Comparison of ENCODE assay signal across 23 mouse cellular contexts in genomic region chr16:92720678-92721077, GRCm38 (mm10).
DNase-seq lines count a peak whose midpoint lies in the region; ATAC-seq lines count a peak whose summit lies in the region.
"Had no signal": no experiment of that assay in that cellular context is flagged by ENCODE, and none has a peak within 500 bp of the region (broad histone marks: within the 10 kb centered on the region; RNA-seq: fewer than 3 reads in every experiment).

No protein-coding gene starts in this region.

- 20% methylated on average over 10 of the region's 10 CpGs for WGBS in forebrain, embryonic 14.5 days
- WGBS in forebrain, embryonic 15.5 days: 15% methylated on average over 10 of the region's 10 CpGs
- WGBS in midbrain, embryonic 13.5 days: 37% methylated on average over 10 of the region's 10 CpGs
- 29% methylated on average over 10 of the region's 10 CpGs for WGBS in midbrain, embryonic 16.5 days
- 15% methylated on average over 10 of the region's 10 CpGs for WGBS in forebrain, embryonic 16.5 days

- 0 out of 2 replicates have a peak overlapping the region, but pooled peaks have one; percentile 14 for H3K4me2 ChIP-seq in forebrain, embryonic 14.5 days (ENCODE audit: low read length)
- H3K4me2 ChIP-seq in forebrain, embryonic 15.5 days (replicated peaks): no peak overlapping the region
- no peak overlapping the region for H3K4me2 ChIP-seq in midbrain, embryonic 13.5 days (replicated peaks)
- H3K4me2 ChIP-seq in midbrain, embryonic 16.5 days (ENCODE audit: low read length): no peak overlapping the region
- H3K4me2 ChIP-seq in forebrain, embryonic 16.5 days (ENCODE audit: low read length): no peak overlapping the region
- H3K4me2 ChIP-seq: limb, embryonic 12.5 days; liver, embryonic 13.5 days; lung, embryonic 15.5 days; stomach, embryonic 15.5 days had no signal

- peaks cover 4% of the 10 kb centered on the region; the same call in 1 of the 2 replicates for H3K4me1 ChIP-seq in forebrain, embryonic 14.5 days (ENCODE audit: control insufficient read depth, insufficient read depth, low read length)
- peaks cover 5% of the 10 kb centered on the region for H3K4me1 ChIP-seq in forebrain, embryonic 15.5 days
- H3K4me1 ChIP-seq in midbrain, embryonic 13.5 days (replicated peaks): peaks cover 11% of the 10 kb centered on the region
- H3K4me1 ChIP-seq in midbrain, embryonic 16.5 days (ENCODE audit: control insufficient read depth, insufficient read depth, low read length): peaks cover 3% of the 10 kb centered on the region; the same call in 1 of the 2 replicates
- peaks cover 7% of the 10 kb centered on the region for H3K4me1 ChIP-seq in forebrain, embryonic 16.5 days (replicated peaks; ENCODE audit: control insufficient read depth, insufficient read depth, low read length)
- H3K4me1 ChIP-seq: stomach, embryonic 15.5 days had no signal

- no peaks in the 10 kb centered on the region for H3K27me3 ChIP-seq in forebrain, embryonic 14.5 days (replicated peaks; ENCODE audit: control insufficient read depth, insufficient read depth, low read length)
- H3K27me3 ChIP-seq in forebrain, embryonic 15.5 days: no peaks in the 10 kb centered on the region
- H3K27me3 ChIP-seq in midbrain, embryonic 13.5 days: peaks cover 5% of the 10 kb centered on the region
- H3K27me3 ChIP-seq in midbrain, embryonic 16.5 days (ENCODE audit: control insufficient read depth, insufficient read depth, low read depth, low read length): no peaks in the 10 kb centered on the region
- H3K27me3 ChIP-seq in forebrain, embryonic 16.5 days (replicated peaks; ENCODE audit: control insufficient read depth, insufficient read depth, low read length): no peaks in the 10 kb centered on the region

- H3K27ac ChIP-seq in forebrain, embryonic 14.5 days (ENCODE audit: low read depth, low read length): no peak overlapping the region
- no peak overlapping the region for H3K27ac ChIP-seq in forebrain, embryonic 15.5 days (replicated peaks)
- H3K27ac ChIP-seq in midbrain, embryonic 13.5 days: no peak overlapping the region
- no peak overlapping the region for H3K27ac ChIP-seq in midbrain, embryonic 16.5 days (ENCODE audit: low read length)
- no peak overlapping the region for H3K27ac ChIP-seq in forebrain, embryonic 16.5 days (ENCODE audit: low read length)
- H3K27ac ChIP-seq: gastrocnemius, adult 2 months; heart, embryonic 10.5 days; hindbrain, embryonic 10.5 days; limb, embryonic 12.5 days; liver, embryonic 13.5 days; lung, embryonic 15.5 days; macrophage; stomach, embryonic 15.5 days had no signal

- DNase-seq in forebrain, embryonic 14.5 days (ENCODE audit: low spot score): peak; percentile 72
- DNase-seq in layer of hippocampus, postnatal 14 days (ENCODE audit: low spot score in 2 of 2): no peak
- no peak for DNase-seq in layer of hippocampus, postnatal 36 days
- DNase-seq: adrenal gland, postnatal 36 days; B cell, adult 2 months; cerebellum, adult 2 months; gastrocnemius, adult 2 months; kidney, adult 8-10 months; kidney, postnatal 25 days; liver, embryonic 13.5 days; right cerebral cortex, postnatal 25 days; thymus, adult 18-20 months; thymus, postnatal 4 days had no signal

- no peak overlapping the region for H3K4me3 ChIP-seq in forebrain, embryonic 14.5 days (ENCODE audit: low read depth, low read length)
- no peak overlapping the region for H3K4me3 ChIP-seq in forebrain, embryonic 15.5 days
- no peak overlapping the region for H3K4me3 ChIP-seq in midbrain, embryonic 13.5 days (replicated peaks)
- no peak overlapping the region for H3K4me3 ChIP-seq in midbrain, embryonic 16.5 days (ENCODE audit: low read depth, low read length)
- H3K4me3 ChIP-seq in forebrain, embryonic 16.5 days (replicated peaks; ENCODE audit: low read length): no peak overlapping the region
- H3K4me3 ChIP-seq: gastrocnemius, adult 2 months; heart, embryonic 10.5 days; hindbrain, embryonic 10.5 days; limb, embryonic 12.5 days; liver, embryonic 13.5 days; lung, embryonic 15.5 days; stomach, embryonic 15.5 days had no signal

- peak; percentile 50 for ATAC-seq in forebrain, embryonic 14.5 days
- ATAC-seq in forebrain, embryonic 15.5 days (replicated peaks): no peak
- ATAC-seq in midbrain, embryonic 13.5 days: peak; percentile 48; the same call in 1 of the 2 replicates
- ATAC-seq in midbrain, embryonic 16.5 days: no peak
- ATAC-seq in forebrain, embryonic 16.5 days: peak; percentile 28; the same call in 1 of the 2 replicates

- H3K9ac ChIP-seq in forebrain, embryonic 14.5 days (ENCODE audit: low read length): no peak overlapping the region
- no peak overlapping the region for H3K9ac ChIP-seq in forebrain, embryonic 15.5 days (replicated peaks)
- H3K9ac ChIP-seq in midbrain, embryonic 13.5 days (replicated peaks): no peak overlapping the region
- H3K9ac ChIP-seq in midbrain, embryonic 16.5 days (ENCODE audit: low read depth, low read length): no peak overlapping the region
- no peak overlapping the region for H3K9ac ChIP-seq in forebrain, embryonic 16.5 days (replicated peaks; ENCODE audit: low read depth, low read length)
- H3K9ac ChIP-seq: limb, embryonic 12.5 days; liver, embryonic 13.5 days; lung, embryonic 15.5 days; stomach, embryonic 15.5 days had no signal

- H3K9me3 ChIP-seq in forebrain, embryonic 14.5 days (replicated peaks; ENCODE audit: control insufficient read depth, low read length): no peaks in the 10 kb centered on the region
- H3K9me3 ChIP-seq in forebrain, embryonic 15.5 days: no peaks in the 10 kb centered on the region
- H3K9me3 ChIP-seq in midbrain, embryonic 13.5 days: no peaks in the 10 kb centered on the region
- no peaks in the 10 kb centered on the region for H3K9me3 ChIP-seq in midbrain, embryonic 16.5 days (replicated peaks; ENCODE audit: control insufficient read depth, low read length, poor library complexity, severe bottlenecking)
- no peaks in the 10 kb centered on the region for H3K9me3 ChIP-seq in forebrain, embryonic 16.5 days (ENCODE audit: control insufficient read depth, low read length)
- H3K9me3 ChIP-seq: heart, embryonic 10.5 days; hindbrain, embryonic 10.5 days; limb, embryonic 12.5 days; liver, embryonic 13.5 days; lung, embryonic 15.5 days; stomach, embryonic 15.5 days had no signal

- no peaks in the 10 kb centered on the region for H3K36me3 ChIP-seq in forebrain, embryonic 14.5 days (ENCODE audit: control insufficient read depth, insufficient read depth, low read length)
- no peaks in the 10 kb centered on the region for H3K36me3 ChIP-seq in forebrain, embryonic 15.5 days
- no peaks in the 10 kb centered on the region for H3K36me3 ChIP-seq in midbrain, embryonic 13.5 days
- H3K36me3 ChIP-seq in midbrain, embryonic 16.5 days (ENCODE audit: control insufficient read depth, insufficient read depth, low read length): no peaks in the 10 kb centered on the region
- H3K36me3 ChIP-seq in forebrain, embryonic 16.5 days (ENCODE audit: control insufficient read depth, insufficient read depth): no peaks in the 10 kb centered on the region
- H3K36me3 ChIP-seq: heart, embryonic 10.5 days; hindbrain, embryonic 10.5 days; limb, embryonic 12.5 days; liver, embryonic 13.5 days; lung, embryonic 15.5 days; stomach, embryonic 15.5 days had no signal

Comparison
In these comparisons a context has a peak if more than half of its experiments do, and no peak if none do; other contexts are left out.
1. ATAC-seq: peak in forebrain, embryonic 14.5 days (single experiment), midbrain, embryonic 13.5 days (single experiment) and forebrain, embryonic 16.5 days (single experiment); none in forebrain, embryonic 15.5 days (single experiment) and midbrain, embryonic 16.5 days (single experiment).